10 mouse cellular contexts compared by ENCODE assay signal in genomic region chr12:99498978-99499694, GRCm38 (mm10).
A peak's percentile ranks its signal among the peaks of the same experiment; 100 is the strongest.
DNase-seq lines count a peak whose midpoint lies in the region; ATAC-seq lines count a peak whose summit lies in the region.
"Had no signal": no experiment of that assay in that cellular context is flagged by ENCODE, and none has a peak within 500 bp of the region (broad histone marks: within the 10 kb centered on the region; RNA-seq: fewer than 3 reads in every experiment).

No protein-coding gene starts in this region.

- H3K9me3 ChIP-seq in forebrain, embryonic 12.5 days, result no peaks in the 10 kb centered on the region
- H3K9me3 ChIP-seq in hindbrain, embryonic 10.5 days, result no peaks in the 10 kb centered on the region; the same call in 1 of the 2 replicates
- H3K9me3 ChIP-seq in neural tube, embryonic 11.5 days (ENCODE audit: control insufficient read depth, low read length), result no peaks in the 10 kb centered on the region
- H3K9me3 ChIP-seq: limb, embryonic 15.5 days had no signal

- no peak overlapping the region for H3K4me2 ChIP-seq in forebrain, embryonic 12.5 days
- no peak overlapping the region for H3K4me2 ChIP-seq in neural tube, embryonic 11.5 days (ENCODE audit: low read depth)
- H3K4me2 ChIP-seq: limb, embryonic 15.5 days had no signal

- H3K4me3 ChIP-seq in forebrain, embryonic 12.5 days (replicated peaks), result no peak overlapping the region
- H3K4me3 ChIP-seq in hindbrain, embryonic 10.5 days, result no peak overlapping the region
- H3K4me3 ChIP-seq in neural tube, embryonic 11.5 days (ENCODE audit: low read depth, low read length), result no peak overlapping the region
- H3K4me3 ChIP-seq: limb, embryonic 15.5 days had no signal

- no peaks in the 10 kb centered on the region for H3K27me3 ChIP-seq in forebrain, embryonic 12.5 days
- no peaks in the 10 kb centered on the region for H3K27me3 ChIP-seq in hindbrain, embryonic 10.5 days (ENCODE audit: insufficient read depth, poor library complexity, severe bottlenecking)
- no peaks in the 10 kb centered on the region for H3K27me3 ChIP-seq in neural tube, embryonic 11.5 days (ENCODE audit: control insufficient read depth, insufficient read depth, low read length)
- H3K27me3 ChIP-seq: limb, embryonic 15.5 days had no signal

- H3K4me1 ChIP-seq in forebrain, embryonic 12.5 days, result peaks cover 18% of the 10 kb centered on the region
- H3K4me1 ChIP-seq in hindbrain, embryonic 10.5 days (replicated peaks), result peaks cover 22% of the 10 kb centered on the region
- H3K4me1 ChIP-seq in neural tube, embryonic 11.5 days (ENCODE audit: control insufficient read depth, insufficient read depth, low read length), result 0 out of 2 replicates have a peak, but pooled peaks cover 4% of the 10 kb centered on the region
- H3K4me1 ChIP-seq: limb, embryonic 15.5 days had no signal

- DNase-seq in hindbrain, embryonic 10.5 days (ENCODE audit: low spot score), result peak; percentile 58
- peak; percentile 57 to 65 for DNase-seq in layer of hippocampus, postnatal 36 days
- DNase-seq in neural tube, embryonic 11.5 days (ENCODE audit: low spot score), result peak; percentile 59
- no peak for DNase-seq in ovary, postnatal 14 days (ENCODE audit: low spot score)
- DNase-seq in adrenal gland, adult 18-20 months (ENCODE audit: low spot score in 2 of 2), result no peak
- DNase-seq: gastrocnemius, postnatal 25 days had no signal

- WGBS in forebrain, embryonic 12.5 days, result 51% methylated on average over 9 of the region's 9 CpGs
- WGBS in hindbrain, embryonic 10.5 days, result 54% methylated on average over 9 of the region's 9 CpGs
- WGBS in neural tube, embryonic 11.5 days, result 61% methylated on average over 9 of the region's 9 CpGs

- 0 out of 2 replicates have a peak overlapping the region, but pooled peaks have one; percentile 66 for H3K27ac ChIP-seq in forebrain, embryonic 12.5 days
- H3K27ac ChIP-seq in hindbrain, embryonic 10.5 days, result peak overlapping the region; percentile 72
- no peak overlapping the region for H3K27ac ChIP-seq in neural tube, embryonic 11.5 days (ENCODE audit: low read depth, low read length)
- H3K27ac ChIP-seq: limb, embryonic 15.5 days had no signal

- H3K9ac ChIP-seq in forebrain, embryonic 12.5 days, result no peak overlapping the region
- H3K9ac ChIP-seq in neural tube, embryonic 11.5 days (ENCODE audit: low read length), result no peak overlapping the region
- H3K9ac ChIP-seq: limb, embryonic 15.5 days had no signal

- ATAC-seq in forebrain, embryonic 12.5 days (ENCODE audit: low FRiP score), result 0 out of 2 replicates have a peak, but pooled peaks have one; percentile 23
- ATAC-seq in neural tube, embryonic 11.5 days (ENCODE audit: insufficient read depth, low FRiP score, low TSS enrichment), result peak; percentile 55; the same call in 1 of the 2 replicates
- no peak for ATAC-seq in megakaryocyte progenitor cell, adult 5-6 weeks (replicated peaks; ENCODE audit: poor library complexity)
- ATAC-seq in cerebellum, adult (ENCODE audit: insufficient number of reproducible peaks, low FRiP score, low TSS enrichment), result no peak; the same call in 1 of the 2 replicates

- 0 out of 2 replicates have a peak, but pooled peaks cover 3% of the 10 kb centered on the region for H3K36me3 ChIP-seq in forebrain, embryonic 12.5 days (replicated peaks)
- H3K36me3 ChIP-seq in hindbrain, embryonic 10.5 days, result 0 out of 2 replicates have a peak, but pooled peaks cover under 1% of the 10 kb centered on the region
- H3K36me3 ChIP-seq in neural tube, embryonic 11.5 days (ENCODE audit: control insufficient read depth, insufficient read depth, low read length), result no peaks in the 10 kb centered on the region
- H3K36me3 ChIP-seq: limb, embryonic 15.5 days had no signal

Comparison
In these comparisons a context has a peak if more than half of its experiments do, and no peak if none do; other contexts are left out.
1. ATAC-seq: peak in forebrain, embryonic 12.5 days (single experiment) and neural tube, embryonic 11.5 days (single experiment); none in megakaryocyte progenitor cell, adult 5-6 weeks (single experiment) and cerebellum, adult (single experiment).
2. DNase-seq: peak in hindbrain, embryonic 10.5 days (single experiment), layer of hippocampus, postnatal 36 days (2 of 2) and neural tube, embryonic 11.5 days (single experiment); none in ovary, postnatal 14 days (single experiment) and adrenal gland, adult 18-20 months (0 of 2).